Mouse (Mus musculus): Measurements from ENCODE around the gene Il20. TPM values are rescaled to one million over a fixed set of nuclear protein-coding genes. Genes with fewer than 3 reads are reported as not detected.

Gene Il20
- not detected in 2 replicates for polyA plus RNA-seq (2015; fragmentation: Nextera tagmentation; extraction: Ambion mirVana)

DNA sequence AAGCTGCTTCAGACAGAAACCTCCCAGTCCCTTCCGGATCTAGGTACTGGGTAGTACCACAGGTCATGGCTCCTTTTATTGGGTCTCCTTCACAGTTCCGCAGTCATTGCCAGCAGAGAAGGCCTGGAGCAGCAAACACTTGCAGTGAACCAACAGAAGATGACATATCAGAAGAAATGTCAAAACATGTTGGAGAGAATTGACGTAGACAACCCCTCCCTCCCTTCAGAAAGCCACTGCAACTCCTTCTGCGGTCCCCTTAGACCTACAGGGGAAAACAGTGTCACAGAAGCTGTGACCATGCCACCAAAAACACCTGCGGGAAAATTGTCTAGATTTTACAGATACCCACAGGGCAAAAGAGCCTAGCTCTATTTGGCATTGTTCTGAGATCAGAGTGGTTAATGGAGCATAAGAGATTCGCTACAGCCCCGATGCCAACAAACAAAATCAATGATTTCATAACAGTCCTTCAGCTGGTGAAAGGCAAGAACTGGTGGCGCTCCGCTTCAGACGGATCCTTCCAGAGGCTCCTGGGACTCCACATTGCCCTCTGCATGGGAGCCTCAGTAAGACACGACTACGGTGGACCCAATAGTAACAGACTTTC lies at the start of gene Il20:
Il20 (minus strand) TSS at position 51 of the 610 bp plus-strand sequence.
- Histone ChIP-seq H3K27ac (no peak within 1 kb of the TSS), H3K4me2 (no peak within 1 kb of the TSS), H3K27me3 (no peaks in the 10 kb centered on the region), H3K9ac (no peak within 1 kb of the TSS), H3K4me1 (replicated peaks) (no peaks in the 10 kb centered on the region), H3K36me3 (no peaks in the 10 kb centered on the region), H3K9me3 (no peaks in the 10 kb centered on the region), H3K4me3 (no peak within 1 kb of the TSS)
- no peak for ATAC-seq (ENCODE audit: low FRiP score)
- 73% methylated on average over 12 of the region's 12 CpGs for WGBS

- Histone ChIP-seq H3K36me3 (no peaks in the 10 kb centered on the region), H3K27me3 (no peaks in the 10 kb centered on the region), H3K4me1 (replicated peaks) (no peaks in the 10 kb centered on the region; the same call in 1 of the 2 replicates), H3K27ac (no peak overlapping the region), H3K9me3 (no peaks in the 10 kb centered on the region), H3K4me3 (no peak overlapping the region), H3K9ac (no peak overlapping the region), H3K4me2 (no peak overlapping the region)
- no peak for ATAC-seq (ENCODE audit: low FRiP score)
- 82% methylated on average over 6 of the region's 6 CpGs for WGBS
These were observed 35.7 kb upstream of the Il20 start for GRCm38 (mm10) chr1:130946920-130947319.

DNA sequence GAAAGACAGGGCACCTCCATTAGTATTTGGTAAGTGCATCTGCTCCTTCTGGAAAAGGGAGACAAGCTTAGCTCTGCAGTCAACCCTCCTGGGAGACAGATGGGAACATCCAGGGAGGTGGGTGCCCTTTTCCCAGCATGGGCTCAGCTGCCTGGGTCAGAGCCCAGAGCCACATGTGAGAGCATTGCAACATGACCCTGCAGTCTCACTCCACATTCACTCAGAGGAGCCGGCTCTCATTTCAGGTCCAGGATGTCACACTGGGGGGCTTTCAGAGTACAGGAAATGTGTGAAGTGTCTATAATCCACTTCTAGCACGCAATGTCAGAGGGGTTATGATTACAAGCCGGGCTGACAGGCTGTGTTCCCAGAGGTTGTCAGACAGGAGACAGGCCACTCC lies 30.6 kb upstream of the Il20 start:
- 71% methylated on average over 3 of the region's 3 CpGs for WGBS
- no peak overlapping the region for H3K4me2 ChIP-seq

GRCm38 (mm10) chr1:130940065-130940687 lies 28.9 kb upstream of the Il20 start, which contains the start of gene Il19:
Il19 (minus strand) TSS chr1:130940115.
- Histone ChIP-seq H3K36me3 (no peaks in the 10 kb centered on the region), H3K4me1 (replicated peaks) (peaks cover 3% of the 10 kb centered on the region; the same call in 1 of the 2 replicates), H3K4me2 (no peak within 1 kb of the TSS), H3K4me3 (no peak within 1 kb of the TSS), H3K27me3 (no peaks in the 10 kb centered on the region), H3K9me3 (no peaks in the 10 kb centered on the region), H3K9ac (no peak within 1 kb of the TSS), H3K27ac (no peak within 1 kb of the TSS)
- 70% methylated on average over 4 of the region's 4 CpGs for WGBS
- no peak for ATAC-seq (ENCODE audit: low FRiP score)

More for the DNA sequence above, 30.6 kb upstream of the Il20 start:
- Histone ChIP-seq H3K36me3 (no peaks in the 10 kb centered on the region), H3K9me3 (no peaks in the 10 kb centered on the region), H3K9ac (no peak overlapping the region), H3K4me1 (replicated peaks) (peaks cover 3% of the 10 kb centered on the region; the same call in 1 of the 2 replicates), H3K27me3 (no peaks in the 10 kb centered on the region), H3K4me3 (no peak overlapping the region), H3K27ac (no peak overlapping the region)
- no peak for ATAC-seq (ENCODE audit: low FRiP score)

GRCm38 (mm10) chr1:130938192-130938591 lies 26.9 kb upstream of the Il20 start:
- H3K36me3 ChIP-seq = no peaks in the 10 kb centered on the region
- no peak overlapping the region for H3K9ac ChIP-seq
- H3K27me3 ChIP-seq = no peaks in the 10 kb centered on the region
- peaks cover 3% of the 10 kb centered on the region; the same call in 1 of the 2 replicates for H3K4me1 ChIP-seq (replicated peaks)
- H3K27ac ChIP-seq = no peak overlapping the region
- ATAC-seq (ENCODE audit: low FRiP score) = peak; percentile 63; the same call in 1 of the 2 replicates
- no peak overlapping the region for H3K4me2 ChIP-seq
- 50% methylated on average over 7 of the region's 7 CpGs for WGBS
- no peak overlapping the region for H3K4me3 ChIP-seq
- no peaks in the 10 kb centered on the region for H3K9me3 ChIP-seq

DNA sequence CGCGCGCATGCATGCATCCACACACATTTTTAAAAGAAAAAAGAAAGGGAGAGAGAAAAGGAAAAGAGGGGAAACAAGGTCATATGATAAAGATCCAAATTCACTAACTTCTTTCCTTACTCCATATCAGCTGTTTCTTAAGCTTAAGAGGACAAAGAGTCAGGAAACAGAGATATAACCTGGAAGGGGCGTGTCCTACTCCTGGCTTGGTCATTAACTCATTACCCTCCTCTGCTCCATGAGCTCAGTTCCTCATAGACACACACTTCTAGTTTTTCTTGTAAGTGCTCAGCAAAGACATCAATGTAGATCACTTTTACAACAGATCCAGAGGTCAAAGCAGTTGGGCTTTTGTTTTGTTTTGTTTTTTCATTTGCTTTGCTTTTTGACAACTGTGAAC lies 25.9 kb upstream of the Il20 start:
- no peak for ATAC-seq (ENCODE audit: low FRiP score)
- H3K4me2 ChIP-seq = no peak overlapping the region
- no peaks in the 10 kb centered on the region for H3K27me3 ChIP-seq
- H3K9me3 ChIP-seq = no peaks in the 10 kb centered on the region
- H3K9ac ChIP-seq = no peak overlapping the region
- H3K36me3 ChIP-seq = no peaks in the 10 kb centered on the region
- 94% methylated on average over 4 of the region's 4 CpGs for WGBS
- no peak overlapping the region for H3K27ac ChIP-seq
- peaks cover 3% of the 10 kb centered on the region; the same call in 1 of the 2 replicates for H3K4me1 ChIP-seq (replicated peaks)
- no peak overlapping the region for H3K4me3 ChIP-seq

GRCm38 (mm10) chr1:130936351-130936750 lies 25.1 kb upstream of the Il20 start:
- Histone ChIP-seq H3K4me1 (replicated peaks) (no peaks in the 10 kb centered on the region), H3K27me3 (no peaks in the 10 kb centered on the region), H3K36me3 (no peaks in the 10 kb centered on the region), H3K4me3 (no peak overlapping the region), H3K9ac (no peak overlapping the region), H3K27ac (no peak overlapping the region), H3K4me2 (no peak overlapping the region), H3K9me3 (no peaks in the 10 kb centered on the region)
- WGBS = 57% methylated on average over 6 of the region's 6 CpGs
- no peak for ATAC-seq (ENCODE audit: low FRiP score)

GRCm38 (mm10) chr1:130926484-130926883 lies 15.2 kb upstream of the Il20 start:
- no peaks in the 10 kb centered on the region for H3K36me3 ChIP-seq
- no peaks in the 10 kb centered on the region for H3K9me3 ChIP-seq
- no peak overlapping the region for H3K27ac ChIP-seq
- H3K4me3 ChIP-seq = no peak overlapping the region
- H3K9ac ChIP-seq = no peak overlapping the region
- no peak for ATAC-seq (ENCODE audit: low FRiP score)
- H3K27me3 ChIP-seq = no peaks in the 10 kb centered on the region
- no peaks in the 10 kb centered on the region for H3K4me1 ChIP-seq (replicated peaks)
- no peak overlapping the region for H3K4me2 ChIP-seq

- no peak overlapping the region for H3K9ac ChIP-seq
- no peak overlapping the region for H3K27ac ChIP-seq
- H3K9me3 ChIP-seq = no peaks in the 10 kb centered on the region
- H3K27me3 ChIP-seq = no peaks in the 10 kb centered on the region
- no peaks in the 10 kb centered on the region for H3K4me1 ChIP-seq (replicated peaks)
- no peaks in the 10 kb centered on the region for H3K36me3 ChIP-seq
- ATAC-seq (ENCODE audit: low FRiP score) = no peak
- 30% methylated on average over 1 of the region's 1 CpGs for WGBS
- no peak overlapping the region for H3K4me3 ChIP-seq
- no peak overlapping the region for H3K4me2 ChIP-seq
These were observed 7.2 kb upstream of the Il20 start for GRCm38 (mm10) chr1:130918323-130918980.

GRCm38 (mm10) chr1:130902505-130902904 lies 8.7 kb downstream of the Il20 start:
- no peak overlapping the region for H3K4me3 ChIP-seq
- no peaks in the 10 kb centered on the region for H3K9me3 ChIP-seq
- ATAC-seq (ENCODE audit: low FRiP score) = no peak
- H3K27me3 ChIP-seq = no peaks in the 10 kb centered on the region
- H3K36me3 ChIP-seq = no peaks in the 10 kb centered on the region
- no peak overlapping the region for H3K27ac ChIP-seq
- 90% methylated on average over 7 of the region's 7 CpGs for WGBS
- H3K9ac ChIP-seq = no peak overlapping the region
- H3K4me1 ChIP-seq (replicated peaks) = no peaks in the 10 kb centered on the region
- no peak overlapping the region for H3K4me2 ChIP-seq

DNA sequence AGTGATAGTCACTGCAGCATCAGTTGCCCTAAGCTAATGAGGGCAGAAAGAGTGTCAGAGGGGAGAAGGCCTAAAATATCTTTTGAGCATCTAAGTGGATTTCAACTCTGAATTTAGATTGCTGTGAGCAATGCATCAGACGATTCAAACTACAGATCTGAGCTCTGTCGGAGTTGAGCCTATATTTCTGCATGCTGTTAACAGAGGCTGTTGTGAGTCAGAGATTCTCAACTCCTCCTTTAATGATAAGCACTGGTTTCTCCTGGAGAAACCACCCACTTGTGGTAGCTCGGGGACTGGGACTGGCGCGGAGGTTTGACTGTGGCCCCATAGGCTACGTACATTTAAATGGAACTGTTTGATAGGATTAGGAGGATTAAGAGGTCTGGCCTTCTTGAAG lies 16.8 kb downstream of the Il20 start:
- Histone ChIP-seq H3K27me3 (no peaks in the 10 kb centered on the region), H3K36me3 (no peaks in the 10 kb centered on the region)
- WGBS = 77% methylated on average over 6 of the region's 6 CpGs

GRCm38 (mm10) chr1:130893329-130894040 lies 17.8 kb downstream of the Il20 start:
- Histone ChIP-seq H3K9ac (no peak overlapping the region), H3K27me3 (no peaks in the 10 kb centered on the region), H3K4me2 (no peak overlapping the region), H3K4me3 (no peak overlapping the region), H3K4me1 (replicated peaks) (0 out of 2 replicates have a peak, but pooled peaks cover 3% of the 10 kb centered on the region), H3K27ac (no peak overlapping the region), H3K9me3 (no peaks in the 10 kb centered on the region), H3K36me3 (no peaks in the 10 kb centered on the region)
- WGBS = 80% methylated on average over 9 of the region's 9 CpGs
- no peak for ATAC-seq (ENCODE audit: low FRiP score)

More for the DNA sequence above, 16.8 kb downstream of the Il20 start:
- Histone ChIP-seq H3K4me2 (no peak overlapping the region), H3K27ac (no peak overlapping the region), H3K4me3 (no peak overlapping the region), H3K9ac (no peak overlapping the region), H3K4me1 (replicated peaks) (0 out of 2 replicates have a peak, but pooled peaks cover 1% of the 10 kb centered on the region), H3K9me3 (no peaks in the 10 kb centered on the region)
- ATAC-seq (ENCODE audit: low FRiP score) = no peak
